Mouse (Mus musculus): ENCODE measurements at regions not wholly inside any gene's neighbourhood (a gene's known extent, or its start where the extent isn't known, plus 50 kb on each side); places are given as distances from the start of the nearest gene placed in this dataset.
A peak's percentile ranks its signal among the peaks of the same experiment; 100 is the strongest.

DNA sequence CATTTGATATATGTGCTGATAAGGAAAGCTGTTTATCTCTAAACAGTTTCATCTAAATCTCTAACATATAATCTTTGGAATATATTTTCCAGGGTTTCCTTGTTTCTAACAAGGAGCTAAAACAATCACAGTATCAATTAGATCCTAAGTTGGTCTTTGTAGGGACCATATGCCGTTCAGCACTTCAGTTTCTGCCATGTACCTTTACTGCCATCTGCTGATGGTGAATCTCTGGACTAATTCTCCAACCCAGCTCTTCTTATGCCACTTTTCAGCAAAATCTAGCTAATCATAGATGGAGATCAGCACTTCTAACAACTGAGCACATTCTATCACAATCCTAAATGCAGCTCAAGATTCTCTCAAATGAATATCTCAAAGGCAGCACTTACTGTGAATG is 370.5 kb downstream of the Phf3 start:
- H3K4me1 ChIP-seq (replicated peaks; ENCODE audit: insufficient read depth, low read length), result no peaks in the 10 kb centered on the region
- no peaks in the 10 kb centered on the region for H3K36me3 ChIP-seq (ENCODE audit: insufficient read depth, low read length)
- TF ChIP-seq CTCF (IDR thresholded peaks at IDR 0.05; ENCODE audit: low read depth), result peak; percentile 69
- H3K4me3 ChIP-seq (replicated peaks; ENCODE audit: low read depth, low read length), result no peak overlapping the region
- H3K9ac ChIP-seq (ENCODE audit: low read depth, low read length), result no peak overlapping the region
- H3K4me2 ChIP-seq (ENCODE audit: low read length), result no peak overlapping the region
- H3K27me3 ChIP-seq (ENCODE audit: insufficient read depth, low read length), result no peaks in the 10 kb centered on the region
- ATAC-seq (replicated peaks; ENCODE audit: low FRiP score, low read depth), result no peak
- no peaks in the 10 kb centered on the region for H3K9me3 ChIP-seq (replicated peaks; ENCODE audit: low read length)
- peak; percentile 43 for DNase-seq (ENCODE audit: low spot score)
- H3K27ac ChIP-seq, result no peak overlapping the region
- WGBS, result 10% methylated on average over 1 of the region's 1 CpGs

DNA sequence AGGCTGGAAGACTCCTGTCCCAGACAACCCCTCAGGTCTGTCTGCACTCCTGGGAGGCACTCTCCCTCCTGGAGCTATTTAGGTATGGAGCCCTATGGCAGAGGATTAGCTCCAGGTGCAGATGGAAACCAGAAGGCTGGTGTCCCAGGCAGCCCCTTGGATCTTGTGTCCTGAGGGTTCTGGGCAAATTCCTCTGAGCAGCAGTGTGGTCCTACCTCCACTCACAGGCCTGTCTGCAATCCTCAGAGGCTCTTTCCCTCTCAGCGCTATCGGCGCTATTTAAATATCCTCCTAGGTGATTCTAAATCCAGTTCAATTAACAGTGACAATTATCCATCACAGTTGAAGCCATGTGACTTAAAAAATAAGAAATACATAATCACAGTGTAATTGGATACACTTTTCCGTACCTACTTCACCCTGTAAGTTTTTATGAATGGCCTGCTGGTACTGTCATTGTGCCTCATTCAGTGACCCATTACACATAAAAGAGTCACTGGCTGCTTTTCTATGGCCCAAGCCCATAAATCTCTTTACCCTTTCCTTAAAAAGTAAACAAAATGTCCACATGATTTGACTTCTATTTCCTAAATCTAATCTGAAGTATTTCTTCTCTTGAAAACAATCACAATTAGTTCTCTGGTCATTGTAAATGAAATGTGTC is 413.3 kb downstream of the Phf3 start:
- ATAC-seq (replicated peaks; ENCODE audit: low FRiP score, low read depth) (no peak), DNase-seq (ENCODE audit: low spot score) (peak; percentile 46)
- 26% methylated on average over 4 of the region's 4 CpGs for WGBS
- Histone ChIP-seq H3K4me3 (replicated peaks; ENCODE audit: low read depth, low read length) (no peak overlapping the region), H3K27me3 (ENCODE audit: insufficient read depth, low read length) (no peaks in the 10 kb centered on the region), H3K27ac (no peak overlapping the region), H3K9ac (ENCODE audit: low read depth, low read length) (no peak overlapping the region), H3K9me3 (replicated peaks; ENCODE audit: low read length) (no peaks in the 10 kb centered on the region), H3K4me2 (ENCODE audit: low read length) (no peak overlapping the region), H3K4me1 (replicated peaks; ENCODE audit: insufficient read depth, low read length) (no peaks in the 10 kb centered on the region), H3K36me3 (ENCODE audit: insufficient read depth, low read length) (no peaks in the 10 kb centered on the region)
- no peak for TF ChIP-seq CTCF (IDR thresholded peaks at IDR 0.05; ENCODE audit: low read depth)

DNA sequence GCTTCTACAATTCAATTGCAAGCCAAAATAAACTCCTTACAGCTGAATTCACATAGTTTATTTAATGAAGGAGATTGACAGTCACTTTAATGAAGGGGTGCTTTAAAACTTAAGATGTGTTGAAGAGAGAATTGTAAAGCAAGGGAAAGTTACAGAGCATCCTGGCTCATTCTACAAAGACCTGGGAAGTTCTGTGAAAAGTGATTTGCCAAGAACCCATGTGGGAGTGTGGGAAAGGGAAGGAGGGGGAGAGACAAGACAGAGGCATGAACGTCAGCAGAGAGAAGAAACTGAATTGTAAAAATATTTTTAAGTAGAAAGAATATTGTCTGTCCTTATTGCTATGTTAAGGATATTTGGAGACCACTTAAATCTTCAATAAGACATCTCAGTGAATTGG is 435.8 kb downstream of the Phf3 start:
- no peaks in the 10 kb centered on the region for H3K4me1 ChIP-seq (replicated peaks; ENCODE audit: insufficient read depth, low read length)
- peak; percentile 16 for DNase-seq (ENCODE audit: low spot score)
- H3K9ac ChIP-seq (ENCODE audit: low read depth, low read length), result no peak overlapping the region
- H3K4me2 ChIP-seq (ENCODE audit: low read length), result no peak overlapping the region
- H3K27ac ChIP-seq, result no peak overlapping the region
- ATAC-seq (replicated peaks; ENCODE audit: low FRiP score, low read depth), result no peak
- WGBS, result 16% methylated on average over 1 of the region's 1 CpGs
- H3K9me3 ChIP-seq (replicated peaks; ENCODE audit: low read length), result no peaks in the 10 kb centered on the region
- no peaks in the 10 kb centered on the region for H3K27me3 ChIP-seq (ENCODE audit: insufficient read depth, low read length)
- H3K4me3 ChIP-seq (replicated peaks; ENCODE audit: low read depth, low read length), result no peak overlapping the region
- TF ChIP-seq CTCF (IDR thresholded peaks at IDR 0.05; ENCODE audit: low read depth), result no peak
- H3K36me3 ChIP-seq (ENCODE audit: insufficient read depth, low read length), result no peaks in the 10 kb centered on the region

DNA sequence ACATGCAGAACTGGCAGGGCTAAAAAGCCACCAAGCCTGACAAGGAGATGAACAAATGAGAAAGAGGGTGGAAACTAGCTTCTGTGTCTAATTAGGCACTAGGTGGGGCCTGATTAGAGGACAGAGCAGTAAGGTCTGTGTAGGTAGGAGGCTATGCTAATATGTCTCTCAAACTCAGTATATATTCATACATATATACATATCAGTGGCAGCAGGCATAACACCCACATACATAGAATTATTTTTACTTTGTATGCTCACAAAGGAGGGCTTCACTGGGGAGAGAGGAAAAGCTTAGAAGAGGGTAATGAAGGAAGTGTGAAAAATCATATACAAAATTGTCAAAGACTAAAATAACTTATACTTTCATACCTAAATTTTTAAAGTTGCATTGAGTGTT is 457.1 kb downstream of the Phf3 start:
- no peak overlapping the region for H3K4me3 ChIP-seq (replicated peaks; ENCODE audit: low read depth, low read length)
- no peaks in the 10 kb centered on the region for H3K4me1 ChIP-seq (replicated peaks; ENCODE audit: insufficient read depth, low read length)
- no peak overlapping the region for H3K9ac ChIP-seq (ENCODE audit: low read depth, low read length)
- no peaks in the 10 kb centered on the region for H3K27me3 ChIP-seq (ENCODE audit: insufficient read depth, low read length)
- no peaks in the 10 kb centered on the region for H3K9me3 ChIP-seq (replicated peaks; ENCODE audit: low read length)
- H3K36me3 ChIP-seq (ENCODE audit: insufficient read depth, low read length), result no peaks in the 10 kb centered on the region
- no peak overlapping the region for H3K27ac ChIP-seq
- no peak for DNase-seq (ENCODE audit: low spot score)
- H3K4me2 ChIP-seq (ENCODE audit: low read length), result no peak overlapping the region
- ATAC-seq (replicated peaks; ENCODE audit: low FRiP score, low read depth), result no peak
- no peak for TF ChIP-seq CTCF (IDR thresholded peaks at IDR 0.05; ENCODE audit: low read depth)

DNA sequence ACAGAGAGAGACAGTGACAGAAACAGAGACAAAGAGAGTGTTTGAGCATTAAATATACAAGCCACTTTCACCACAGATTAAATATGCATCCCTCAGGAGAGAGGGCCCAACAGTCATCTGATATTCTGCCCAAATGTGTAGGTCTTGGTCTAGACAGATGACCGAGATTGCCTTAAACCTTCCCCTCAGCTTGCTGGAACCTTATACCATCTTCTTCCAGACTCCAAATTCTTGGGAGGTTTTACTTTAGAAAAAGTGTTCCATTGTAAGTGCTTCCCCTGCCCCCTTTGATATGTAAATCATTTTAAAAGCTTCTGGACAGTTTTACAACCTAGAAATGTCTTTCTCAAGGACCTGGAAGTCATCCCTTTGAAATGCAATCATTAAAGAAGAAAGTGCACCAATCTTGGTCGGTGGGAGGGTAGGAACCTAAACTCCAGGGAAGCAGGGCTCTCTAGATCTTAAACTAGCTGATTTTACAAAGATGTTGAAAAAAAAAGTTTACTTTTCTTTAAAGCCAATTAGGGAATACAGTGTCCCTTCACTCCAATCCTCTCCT is 458.8 kb downstream of the Phf3 start:
- Histone ChIP-seq H3K9ac (ENCODE audit: low read depth, low read length) (no peak overlapping the region), H3K4me3 (replicated peaks; ENCODE audit: low read depth, low read length) (no peak overlapping the region), H3K27ac (no peak overlapping the region), H3K4me1 (replicated peaks; ENCODE audit: insufficient read depth, low read length) (no peaks in the 10 kb centered on the region), H3K36me3 (ENCODE audit: insufficient read depth, low read length) (no peaks in the 10 kb centered on the region), H3K27me3 (ENCODE audit: insufficient read depth, low read length) (no peaks in the 10 kb centered on the region), H3K4me2 (ENCODE audit: low read length) (no peak overlapping the region), H3K9me3 (replicated peaks; ENCODE audit: low read length) (no peaks in the 10 kb centered on the region)
- DNase-seq (ENCODE audit: low spot score), result peak; percentile 61
- TF ChIP-seq CTCF (IDR thresholded peaks at IDR 0.05; ENCODE audit: low read depth), result no peak
- 8% methylated on average over 2 of the region's 2 CpGs for whole genome bisulfite sequencing
- ATAC-seq (replicated peaks; ENCODE audit: low FRiP score, low read depth), result no peak
